Mouse (Mus musculus): Measurements from ENCODE around the gene Rdh16f1. TPM values are rescaled to one million over a fixed set of nuclear protein-coding genes. Genes with fewer than 3 reads are reported as not detected.

Rdh16f1 gene
- total and polyA plus RNA-seq, 3 experiments: not detected

DNA sequence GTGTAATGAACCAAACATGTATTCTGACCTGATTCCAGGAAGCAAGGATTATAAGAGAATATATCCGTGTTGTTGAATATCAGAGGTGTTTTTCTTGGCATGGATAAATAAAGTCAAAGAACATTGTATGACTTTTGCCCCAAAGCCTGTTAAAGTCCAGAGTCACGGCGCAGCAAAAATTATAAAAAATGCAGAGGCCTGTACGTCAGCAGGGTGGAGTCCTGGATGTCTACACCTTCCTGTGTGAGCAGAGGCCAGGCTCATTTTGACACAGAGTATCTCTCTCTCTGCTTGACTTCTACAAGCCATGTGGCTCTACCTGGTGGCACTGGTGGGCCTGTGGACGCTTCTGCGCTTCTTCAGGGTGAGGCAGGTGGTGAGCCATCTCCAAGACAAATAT, 41.3 kb downstream of the Rdh16f1 start, which contains the start of gene Rdh16:
Rdh16 (plus strand) TSS at position 262 of the 400 bp plus-strand sequence.
- in situ Hi-C loops (cut with MboI; ENCODE audit: low pct_ligation_motif_present, low pct_unique_long_range_greater_than_20kb, low sequenced_read_pairs): no loop called here
- H3K36me3 ChIP-seq (replicated peaks in 1 of 2; ENCODE audit: control insufficient read depth in 1 of 2, insufficient read depth in 1 of 2, low read length in 1 of 2): no peaks in the 10 kb centered on the region
- no peak within 1 kb of the TSS for H3K9ac ChIP-seq (ENCODE audit: insufficient read depth, low read depth)
- H3K27me3 ChIP-seq (replicated peaks): peaks cover 32% of the 10 kb centered on the region
- H3K79me2 ChIP-seq (replicated peaks; ENCODE audit: control insufficient read depth, extremely low read depth, insufficient read depth, poor library complexity, severe bottlenecking): no peaks in the 10 kb centered on the region
- dilution Hi-C loops (cut with MboI; ENCODE audit: extremely low pct_ligation_motif_present, extremely low pct_unique_long_range_greater_than_20kb, low sequenced_read_pairs): no loop called here
- no peak within 1 kb of the TSS for H3K4me3 ChIP-seq (replicated peaks in 1 of 3; ENCODE audit: low read depth in 2 of 3, low read length in 2 of 3, poor library complexity in 1 of 3)
- H3K27ac ChIP-seq (ENCODE audit: insufficient read depth, low read depth): no peak within 1 kb of the TSS
- H3K4me2 ChIP-seq (ENCODE audit: insufficient read depth, low read depth, poor library complexity, severe bottlenecking): no peak within 1 kb of the TSS
- peaks cover 2% of the 10 kb centered on the region for H3K9me3 ChIP-seq (replicated peaks; ENCODE audit: low read length)
- no peaks in the 10 kb centered on the region for H3K4me1 ChIP-seq (ENCODE audit: control insufficient read depth in 1 of 2, insufficient read depth in 2 of 2)
- no peak for DNase-seq (ENCODE audit: extremely low read depth)
- TF ChIP-seq ETS1 (conservative IDR thresholded peaks at IDR 0.05; ENCODE audit: low read depth, low read length) (no peak), RAD21 (IDR thresholded peaks at IDR 0.05; ENCODE audit: low read depth, low read length) (no peak), MXI1 (IDR thresholded peaks at IDR 0.05; ENCODE audit: low read depth, low read length) (no peak), MYC (IDR thresholded peaks at IDR 0.05; ENCODE audit: low read depth, low read length) (no peak), TCF12 (IDR thresholded peaks at IDR 0.05; ENCODE audit: low read depth, low read length) (no peak), ELF1 (IDR thresholded peaks at IDR 0.05; ENCODE audit: low read depth, low read length) (no peak), CHD1 (IDR thresholded peaks at IDR 0.05; ENCODE audit: low read depth, low read length) (no peak), USF1 (IDR thresholded peaks at IDR 0.05; ENCODE audit: low read depth, low read length) (no peak), POLR2AphosphoS2 (IDR thresholded peaks at IDR 0.05; ENCODE audit: low read depth, low read length) (no peak), EP300 (IDR thresholded peaks at IDR 0.05; ENCODE audit: low read length) (no peak), KAT2A (IDR thresholded peaks at IDR 0.05; ENCODE audit: insufficient replicate concordance, low read length) (no peak), UBTF (IDR thresholded peaks at IDR 0.05; ENCODE audit: low read depth, low read length) (no peak), GABPA (IDR thresholded peaks at IDR 0.05; ENCODE audit: insufficient replicate concordance, low read depth, low read length) (no peak), HCFC1 (IDR thresholded peaks at IDR 0.05; ENCODE audit: low read depth, low read length) (no peak), PAX5 (IDR thresholded peaks at IDR 0.05; ENCODE audit: low read length) (no peak), NELFE (IDR thresholded peaks at IDR 0.05; ENCODE audit: low read depth, low read length) (no peak)

DNA sequence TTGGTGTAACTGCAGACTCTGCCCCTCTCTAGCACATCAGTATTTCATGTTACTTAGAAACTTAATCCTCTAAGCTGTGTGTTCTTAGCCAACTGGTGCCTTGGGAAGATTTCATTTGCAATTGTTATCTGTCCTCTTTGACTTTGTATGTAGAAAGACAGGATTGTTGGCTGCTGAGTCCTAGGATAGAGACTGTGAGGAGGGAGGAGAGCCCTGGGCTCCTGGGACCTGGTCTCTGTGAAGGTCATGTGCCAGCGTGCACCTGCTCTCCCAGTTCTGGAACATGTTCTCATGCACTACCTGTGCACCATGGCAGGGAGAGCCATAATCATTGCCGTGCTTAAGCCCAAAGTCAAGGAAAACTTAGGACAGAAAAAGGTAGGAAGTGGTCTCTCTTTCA, 42.0 kb downstream of the Rdh16f1 start:
- H3K4me2 ChIP-seq (ENCODE audit: insufficient read depth, low read depth, poor library complexity, severe bottlenecking): no peak overlapping the region
- no peaks in the 10 kb centered on the region for H3K36me3 ChIP-seq (replicated peaks in 1 of 2; ENCODE audit: control insufficient read depth in 1 of 2, insufficient read depth in 1 of 2, low read length in 1 of 2)
- no peak overlapping the region for H3K27ac ChIP-seq (ENCODE audit: insufficient read depth, low read depth)
- dilution Hi-C loops (cut with MboI; ENCODE audit: extremely low pct_ligation_motif_present, extremely low pct_unique_long_range_greater_than_20kb, low sequenced_read_pairs) (no loop called here), in situ Hi-C loops (cut with MboI; ENCODE audit: low pct_ligation_motif_present, low pct_unique_long_range_greater_than_20kb, low sequenced_read_pairs) (no loop called here)
- H3K4me3 ChIP-seq (replicated peaks in 1 of 3; ENCODE audit: low read depth in 2 of 3, low read length in 2 of 3, poor library complexity in 1 of 3): no peak overlapping the region
- H3K9ac ChIP-seq (ENCODE audit: insufficient read depth, low read depth): no peak overlapping the region
- H3K9me3 ChIP-seq (replicated peaks; ENCODE audit: low read length): peaks cover 2% of the 10 kb centered on the region
- DNase-seq (ENCODE audit: extremely low read depth): no peak
- H3K79me2 ChIP-seq (replicated peaks; ENCODE audit: control insufficient read depth, extremely low read depth, insufficient read depth, poor library complexity, severe bottlenecking): no peaks in the 10 kb centered on the region
- TF ChIP-seq POLR2A (IDR thresholded peaks at IDR 0.05; ENCODE audit: low read depth, low read length): no peak
- H3K27me3 ChIP-seq (replicated peaks): peaks cover 38% of the 10 kb centered on the region
- H3K4me1 ChIP-seq (ENCODE audit: control insufficient read depth in 1 of 2, insufficient read depth in 2 of 2): no peaks in the 10 kb centered on the region

All from CH12.LX (cell line).